Mouse (Mus musculus) hindbrain, embryonic 14.5 days (tissue): ENCODE measurements around the gene Col4a4. TPM values are rescaled to one million over a fixed set of nuclear protein-coding genes. Genes with fewer than 3 reads are reported as not detected.

Source experiments
- ATAC-seq: fragments of 200-750 bp; cut with Nextera tagmentation; 2 replicates; pipeline ENCODE4 v1.8.0; 2017; ENCODE audit warnings: moderate number of reproducible peaks, mild to moderate bottlenecking, moderate TSS enrichment, moderate library complexity; ENCODE audit not compliant: low FRiP score
- DNase-seq: peaks from one replicate; pipeline ENCODE4 v3.0.0-alpha.2; 2015; ENCODE audit warnings: low spot score
- H3K27ac ChIP-seq: fragments of 300-500 bp; sonication (generic); 2 replicates; pipeline ENCODE4 v1.5.1; 2014; ENCODE audit warnings: mild to moderate bottlenecking, moderate library complexity
- H3K27me3 ChIP-seq: fragments of 300-500 bp; sonication (generic); 2 replicates; pipeline ENCODE4 v1.6.1; 2014; ENCODE audit warnings: mild to moderate bottlenecking, low read length, mixed read lengths; ENCODE audit not compliant: control insufficient read depth, insufficient read depth
- H3K36me3 ChIP-seq: fragments of 300-500 bp; sonication (generic); replicated peaks from 2 replicates; pipeline ENCODE4 v1.6.1; 2014; ENCODE audit not compliant: control insufficient read depth, insufficient read depth
- H3K4me1 ChIP-seq: fragments of 300-500 bp; sonication (generic); replicated peaks from 2 replicates; pipeline ENCODE4 v1.6.1; 2014; ENCODE audit warnings: antibody characterized with exemption, low read length, mixed read lengths; ENCODE audit not compliant: control insufficient read depth, insufficient read depth
- H3K4me2 ChIP-seq: fragments of 300-500 bp; sonication (generic); replicated peaks from 2 replicates; pipeline ENCODE4 v1.6.1; 2014; ENCODE audit warnings: mild to moderate bottlenecking, moderate library complexity
- H3K4me3 ChIP-seq: fragments of 300-500 bp; sonication (generic); replicated peaks from 2 replicates; pipeline ENCODE4 v1.5.1; 2014; ENCODE audit warnings: mild to moderate bottlenecking, low read length
- H3K9ac ChIP-seq: fragments of 300-500 bp; sonication (generic); 2 replicates; pipeline ENCODE4 v1.6.1; 2014
- H3K9me3 ChIP-seq: fragments of 300-500 bp; sonication (generic); 2 replicates; pipeline ENCODE4 v1.6.1; 2016; ENCODE audit warnings: low read length; ENCODE audit not compliant: control insufficient read depth
- WGBS: fragments of 180-500 bp; shearing (Covaris S2); extraction: QIAGEN DNeasy Blood & Tissue Kit; methylation state at CpG from one replicate; pipeline ENCODE4 v1.1.7; 2014; 5-methylcytosine and 5-hydroxymethylcytosine counted together
- polyA plus RNA-seq: library from polyadenylated mRNA; unstranded; fragments of >200 nt; fragmentation: Nextera tagmentation; extraction: Ambion mirVana; gene quantifications from 2 replicates; pipeline ENCODE4 v1.2.1, GENCODE M21; 2014

Col4a4 gene
- 0.25 TPM in 2 replicates for polyA plus RNA-seq

DNA sequence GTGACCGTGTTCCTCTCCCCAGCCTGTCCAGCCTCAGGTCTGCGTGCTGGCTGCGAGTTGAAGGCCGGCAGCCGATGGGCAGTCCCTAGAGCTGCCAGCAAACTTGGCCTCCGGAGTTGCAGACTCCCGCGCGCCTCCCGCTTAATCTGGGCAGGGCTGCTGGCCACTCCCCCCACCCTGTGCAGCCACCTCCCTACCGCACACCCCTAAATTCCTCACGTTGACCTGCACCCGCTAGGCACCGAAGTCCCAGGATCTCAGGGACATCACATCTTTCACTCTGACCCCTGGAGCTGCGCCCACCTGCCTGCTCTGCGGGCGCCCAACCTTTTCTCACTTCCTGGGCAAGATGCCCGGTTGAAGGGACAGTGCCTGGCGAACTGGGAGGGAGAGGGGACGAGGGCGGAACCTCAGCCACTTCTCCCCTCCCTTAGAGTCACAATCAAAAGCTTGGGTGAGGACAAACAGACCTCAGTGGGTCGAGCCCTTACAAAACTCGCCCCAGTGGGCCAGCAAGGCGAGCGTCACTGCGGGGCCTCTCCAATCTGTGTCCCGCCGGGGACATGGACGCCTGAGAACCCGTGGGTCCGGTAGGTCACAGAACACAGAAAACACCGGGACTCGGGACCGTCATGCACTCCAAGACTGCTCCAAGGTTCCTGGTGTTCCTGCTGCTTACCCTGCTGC, at the start of gene Col4a4, which contains the start of gene Col4a3:
Gene Col4a4 (minus strand): TSS at position 137 of the 687 bp plus-strand sequence.
Gene Col4a3 (plus strand): TSS at position 209 of the 687 bp plus-strand sequence.
- H3K27me3 ChIP-seq = peaks cover 22% of the 10 kb centered on the region
- H3K4me3 ChIP-seq = peak within 1 kb of the TSS; percentile 28
- no peaks in the 10 kb centered on the region for H3K9me3 ChIP-seq
- peak within 1 kb of the TSS; percentile 36; the same call in 1 of the 2 replicates for H3K9ac ChIP-seq
- H3K27ac ChIP-seq = no peak within 1 kb of the TSS
- H3K4me2 ChIP-seq = peak within 1 kb of the TSS; percentile 60
- H3K4me1 ChIP-seq = peaks cover 8% of the 10 kb centered on the region; the same call in 1 of the 2 replicates
- H3K36me3 ChIP-seq = no peaks in the 10 kb centered on the region
- DNase-seq (no peak), ATAC-seq (peak; percentile 51)
- WGBS = 4% methylated on average over 34 of the region's 34 CpGs

GRCm38 (mm10) chr1:82636321-82636720, 49.7 kb upstream of the Col4a4 start:
- Histone ChIP-seq H3K27me3 (no peaks in the 10 kb centered on the region), H3K27ac (no peak overlapping the region), H3K4me2 (no peak overlapping the region), H3K36me3 (no peaks in the 10 kb centered on the region), H3K9ac (no peak overlapping the region), H3K4me1 (no peaks in the 10 kb centered on the region), H3K9me3 (no peaks in the 10 kb centered on the region), H3K4me3 (no peak overlapping the region)
- ATAC-seq = no peak
- WGBS = 98% methylated on average over 4 of the region's 4 CpGs
- no peak for DNase-seq

DNA sequence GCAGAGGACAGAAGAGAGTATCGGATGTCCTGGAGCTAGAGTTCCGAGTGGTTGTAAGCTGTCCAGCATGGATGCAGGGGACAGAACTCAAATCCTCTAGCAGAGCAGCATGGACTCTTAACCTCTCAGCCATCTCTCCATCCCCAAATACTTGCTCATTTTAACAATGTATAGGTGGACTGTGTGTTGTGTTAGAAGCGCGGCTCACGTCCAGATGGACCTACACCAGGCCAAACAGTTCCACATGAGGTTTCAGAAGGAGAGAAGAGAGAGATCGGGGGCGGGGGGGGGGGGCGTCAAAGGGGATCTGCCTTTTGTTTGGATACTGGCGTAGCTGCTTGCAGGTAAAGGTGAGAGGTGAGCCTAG, 48.6 kb upstream of the Col4a4 start:
- Histone ChIP-seq H3K27me3 (no peaks in the 10 kb centered on the region), H3K4me2 (no peak overlapping the region), H3K36me3 (no peaks in the 10 kb centered on the region), H3K27ac (no peak overlapping the region), H3K9ac (no peak overlapping the region), H3K4me1 (no peaks in the 10 kb centered on the region), H3K4me3 (no peak overlapping the region), H3K9me3 (no peaks in the 10 kb centered on the region)
- 94% methylated on average over 9 of the region's 9 CpGs for WGBS
- DNase-seq (no peak), ATAC-seq (no peak)

DNA sequence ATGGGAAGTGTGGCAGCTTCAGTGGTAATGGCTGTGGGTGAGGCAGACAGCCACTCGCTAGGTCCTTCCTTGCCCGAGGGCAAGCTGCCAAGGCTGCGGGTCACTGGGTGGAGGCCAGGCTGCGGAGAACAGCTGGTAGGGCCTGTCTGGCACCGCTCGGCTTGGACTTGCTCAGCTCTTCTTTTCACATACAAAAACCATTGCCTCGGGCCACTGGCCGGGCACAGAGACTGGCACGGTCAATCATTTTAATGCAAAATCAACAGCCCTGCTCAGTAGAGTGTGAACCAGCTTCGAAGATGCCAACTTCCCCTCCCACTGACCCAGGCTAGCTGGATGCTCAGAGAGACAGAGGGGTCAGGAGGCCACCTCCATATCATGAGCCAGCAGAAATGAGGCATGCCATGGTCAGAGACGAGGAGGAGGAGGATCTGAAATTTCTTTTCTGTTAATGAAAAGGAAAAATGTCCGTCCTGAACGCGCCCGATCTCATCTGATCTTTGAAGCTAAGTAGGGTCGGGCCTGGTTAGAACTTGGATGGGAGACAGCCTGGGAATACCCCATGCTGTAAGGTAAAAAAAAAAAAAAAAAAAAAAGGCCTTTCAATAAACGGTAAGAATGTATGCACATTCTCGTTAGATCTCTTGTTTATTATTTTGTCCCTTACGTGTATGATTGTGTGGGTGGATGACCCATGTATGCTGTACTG, 48.0 kb upstream of the Col4a4 start:
- Histone ChIP-seq H3K4me2 (no peak overlapping the region), H3K27me3 (no peaks in the 10 kb centered on the region), H3K36me3 (no peaks in the 10 kb centered on the region), H3K9me3 (no peaks in the 10 kb centered on the region), H3K9ac (no peak overlapping the region), H3K27ac (no peak overlapping the region), H3K4me1 (no peaks in the 10 kb centered on the region), H3K4me3 (no peak overlapping the region)
- peak; percentile 41 for DNase-seq
- peak; percentile 93 for ATAC-seq
- WGBS = 64% methylated on average over 19 of the region's 19 CpGs

DNA sequence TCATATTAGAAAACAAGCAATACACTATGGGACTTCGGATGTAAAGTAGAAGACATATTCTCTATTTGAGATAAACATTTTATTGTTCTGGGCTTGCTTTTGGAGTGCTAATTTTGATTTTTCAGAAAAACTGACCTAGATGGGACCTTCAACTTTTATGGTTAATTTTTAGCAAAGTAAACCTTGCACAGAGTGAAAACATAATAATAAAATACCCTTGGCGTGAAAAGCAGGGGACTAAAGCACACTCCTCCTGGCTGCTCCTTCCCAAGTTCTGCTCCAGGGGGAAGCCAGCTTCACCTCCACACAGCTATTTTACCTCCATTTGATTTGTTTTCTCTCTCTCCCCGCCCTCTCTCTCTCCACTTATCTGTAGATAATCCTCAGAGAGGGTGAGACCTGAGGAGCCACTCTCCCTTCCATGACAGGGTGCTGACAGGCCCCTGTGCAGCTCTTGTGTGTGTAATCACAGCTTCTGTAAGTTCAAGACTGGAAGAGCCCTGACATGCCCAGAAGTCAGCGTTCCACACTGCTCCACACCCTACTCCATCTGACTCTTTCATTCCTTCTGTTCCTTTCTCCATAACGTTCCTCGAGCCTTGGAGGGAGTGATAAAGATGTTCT, 44.6 kb upstream of the Col4a4 start:
- WGBS = 80% methylated on average over 6 of the region's 6 CpGs
- Histone ChIP-seq H3K36me3 (no peaks in the 10 kb centered on the region), H3K9me3 (no peaks in the 10 kb centered on the region), H3K27ac (no peak overlapping the region), H3K9ac (no peak overlapping the region), H3K4me2 (no peak overlapping the region), H3K4me1 (no peaks in the 10 kb centered on the region), H3K4me3 (no peak overlapping the region), H3K27me3 (no peaks in the 10 kb centered on the region)
- DNase-seq = no peak
- ATAC-seq = no peak

DNA sequence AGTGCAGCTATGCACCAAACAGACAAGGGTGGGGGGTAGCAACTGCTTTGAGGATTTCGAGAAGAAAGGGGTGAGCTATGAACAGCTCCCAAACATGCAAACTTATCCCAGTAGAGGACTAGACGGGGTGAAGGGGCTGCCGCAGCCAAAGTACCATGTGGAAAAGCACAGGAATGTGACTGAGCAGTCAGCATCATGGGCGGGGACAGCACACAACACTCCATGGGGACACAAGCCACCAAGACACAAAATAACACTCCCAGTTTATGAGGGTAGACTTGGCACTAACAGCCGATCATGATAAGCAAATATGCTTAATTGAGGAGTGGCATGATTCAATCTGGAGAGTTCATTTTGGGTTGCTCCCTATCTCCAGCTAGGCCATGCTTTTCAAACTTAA, 42.8 kb upstream of the Col4a4 start:
- no peaks in the 10 kb centered on the region for H3K36me3 ChIP-seq
- no peaks in the 10 kb centered on the region for H3K27me3 ChIP-seq
- 88% methylated on average over 5 of the region's 5 CpGs for WGBS
- ATAC-seq (no peak), DNase-seq (no peak)
- H3K9ac ChIP-seq = no peak overlapping the region
- no peak overlapping the region for H3K4me3 ChIP-seq
- H3K4me1 ChIP-seq = no peaks in the 10 kb centered on the region
- H3K27ac ChIP-seq = no peak overlapping the region
- no peaks in the 10 kb centered on the region for H3K9me3 ChIP-seq
- no peak overlapping the region for H3K4me2 ChIP-seq

DNA sequence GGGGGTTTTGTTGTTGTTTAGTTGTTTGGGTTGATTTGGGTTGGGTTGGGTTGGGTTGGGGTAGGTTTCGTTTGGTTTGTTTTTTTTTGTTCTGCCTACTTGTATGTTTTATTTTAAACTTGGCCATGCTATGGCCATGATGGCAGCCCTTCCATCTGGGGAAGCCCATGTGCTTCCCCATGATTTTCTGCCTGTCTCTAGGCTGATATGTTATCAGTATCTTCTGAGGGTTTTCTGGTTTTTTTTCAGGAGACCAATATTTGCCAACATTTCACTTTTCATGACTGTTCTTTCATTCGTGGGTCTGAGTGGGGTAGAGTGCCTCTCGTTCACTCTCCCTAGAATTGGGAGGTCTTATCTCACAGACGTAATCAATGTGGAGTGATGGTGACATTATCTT, 41.0 kb upstream of the Col4a4 start:
- DNase-seq (no peak), ATAC-seq (no peak)
- Histone ChIP-seq H3K9me3 (no peaks in the 10 kb centered on the region), H3K36me3 (no peaks in the 10 kb centered on the region), H3K4me3 (no peak overlapping the region), H3K27ac (no peak overlapping the region), H3K27me3 (no peaks in the 10 kb centered on the region), H3K4me1 (no peaks in the 10 kb centered on the region), H3K9ac (no peak overlapping the region), H3K4me2 (no peak overlapping the region)
- WGBS = 92% methylated on average over 4 of the region's 4 CpGs

DNA sequence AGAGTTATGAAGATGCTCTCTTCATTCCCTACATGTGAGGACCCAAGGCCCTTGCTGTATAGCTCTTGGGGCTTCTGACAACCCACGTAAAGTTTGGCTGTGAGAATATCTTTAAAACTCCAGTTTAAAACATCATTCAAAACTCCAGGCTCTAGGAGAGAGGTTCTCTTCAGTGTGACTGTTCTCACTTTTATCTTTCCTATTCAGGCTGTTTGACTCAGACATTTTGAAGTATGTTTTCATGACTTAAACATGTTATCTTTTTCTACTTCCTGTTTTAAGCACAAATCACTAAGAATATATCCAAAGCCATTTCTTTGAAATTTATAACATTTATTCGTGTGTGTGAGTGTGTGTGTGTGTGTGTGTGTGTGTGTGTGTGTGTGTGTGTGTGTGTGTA, 38.8 kb upstream of the Col4a4 start:
- H3K4me3 ChIP-seq = no peak overlapping the region
- no peak for DNase-seq
- H3K27me3 ChIP-seq = no peaks in the 10 kb centered on the region
- no peaks in the 10 kb centered on the region for H3K9me3 ChIP-seq
- ATAC-seq = no peak
- no peak overlapping the region for H3K9ac ChIP-seq
- no peaks in the 10 kb centered on the region for H3K36me3 ChIP-seq
- no peak overlapping the region for H3K27ac ChIP-seq
- no peaks in the 10 kb centered on the region for H3K4me1 ChIP-seq
- WGBS = 87% methylated on average over 2 of the region's 2 CpGs
- no peak overlapping the region for H3K4me2 ChIP-seq

DNA sequence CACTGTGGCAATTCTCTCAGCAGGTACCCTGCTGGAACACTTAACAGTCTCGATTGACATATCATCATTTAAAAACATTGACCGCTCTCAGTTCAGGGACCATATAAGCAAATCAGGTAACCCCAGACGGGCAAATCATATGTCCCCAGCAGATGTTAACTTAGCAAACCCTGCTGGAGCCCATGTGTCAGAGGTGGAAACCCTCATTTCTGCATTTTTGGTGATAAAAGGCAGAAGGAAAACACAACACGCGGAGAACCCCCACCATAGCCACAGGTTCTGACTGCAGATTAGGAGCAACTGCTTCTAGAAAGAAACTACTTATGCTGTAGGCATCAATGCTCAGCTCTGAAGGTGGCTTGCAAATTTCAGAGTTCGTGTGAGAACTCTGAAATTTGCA, 38.3 kb upstream of the Col4a4 start:
- Histone ChIP-seq H3K9me3 (no peaks in the 10 kb centered on the region), H3K4me1 (no peaks in the 10 kb centered on the region), H3K27ac (no peak overlapping the region), H3K4me2 (no peak overlapping the region), H3K9ac (no peak overlapping the region), H3K27me3 (no peaks in the 10 kb centered on the region), H3K36me3 (no peaks in the 10 kb centered on the region), H3K4me3 (no peak overlapping the region)
- ATAC-seq (no peak), DNase-seq (no peak)
- WGBS = 85% methylated on average over 6 of the region's 6 CpGs
